Mouse (Mus musculus) heart, adult 18-20 months (tissue): Measurements from ENCODE around the gene Clec16a. TPM values are rescaled to one million over a fixed set of nuclear protein-coding genes. Genes with fewer than 3 reads are reported as not detected.

Experiments used
- DNase-seq, 2 experiments: peaks; one replicate each; pipeline ENCODE4 v3.0.0; 2021 to 2022; ENCODE audit warnings: mixed read lengths in 1 of 2
- total RNA-seq, 2 experiments: library from RNA; stranded (reverse); gene quantifications; 2 replicates each; pipeline ENCODE4 v1.2.3; 2021

Gene Clec16a
- total RNA-seq, 2 experiments from 2014 or later = 54.5 to 57.2 TPM

DNA sequence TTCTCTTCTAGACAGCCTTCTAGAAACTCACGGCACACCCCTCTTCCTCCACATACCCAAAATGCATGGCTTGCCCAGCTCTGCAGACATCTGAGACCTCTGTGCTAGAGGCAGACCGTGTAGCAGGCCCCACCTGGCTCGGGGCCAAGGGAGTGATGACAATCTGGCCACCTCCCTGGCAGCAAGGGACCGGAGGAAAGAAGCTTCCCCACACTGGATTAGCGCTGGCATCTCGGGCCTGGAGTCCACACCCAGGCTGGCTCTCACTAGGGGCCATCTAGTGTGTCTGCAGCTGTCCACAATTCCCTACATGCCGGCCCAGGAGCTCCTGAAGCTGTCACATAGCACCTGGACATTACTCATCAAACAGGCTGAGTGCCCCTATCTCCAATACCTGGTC, 10.6 kb upstream of the Clec16a start:
- DNase-seq = no peak

DNA sequence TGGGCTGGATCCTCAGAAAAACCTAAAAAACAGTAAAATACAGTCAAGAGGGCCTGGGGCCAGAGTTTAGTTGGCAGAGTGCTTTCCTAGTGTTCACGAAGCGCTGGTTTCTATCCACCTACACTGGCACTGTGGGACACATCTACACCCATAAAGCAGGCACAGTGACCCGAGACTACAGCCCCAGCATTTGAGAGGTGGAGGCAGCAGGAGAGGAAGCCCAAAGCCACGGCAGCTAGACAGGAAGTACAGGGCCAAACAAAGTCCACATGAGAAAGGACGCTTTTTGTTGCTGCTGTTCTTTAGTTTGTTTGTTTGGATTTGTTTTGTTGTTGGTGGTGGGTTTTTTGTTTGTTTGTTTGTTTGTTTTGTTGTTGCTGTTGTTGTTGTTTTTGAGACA, 8.8 kb upstream of the Clec16a start:
- no peak for DNase-seq

DNA sequence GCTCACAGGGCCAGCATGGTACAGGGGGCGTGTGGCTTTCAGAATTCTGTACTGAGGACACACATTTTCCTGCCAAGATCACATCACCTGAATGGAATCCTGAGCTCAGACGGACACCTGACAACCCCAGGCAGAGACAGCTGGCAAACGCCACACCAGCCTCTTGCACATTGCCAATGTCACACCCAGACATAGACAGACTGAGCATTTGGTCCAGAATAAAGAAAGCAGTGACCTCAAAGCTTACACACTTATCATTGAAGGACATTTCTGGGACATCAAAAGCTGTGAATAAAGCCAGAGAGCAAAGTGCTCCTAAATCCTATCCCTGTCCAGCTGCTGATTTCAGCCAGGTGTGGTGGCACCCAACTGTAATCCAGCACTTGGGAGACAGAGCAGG, 8.2 kb upstream of the Clec16a start:
- DNase-seq = peak in 1 of 2 experiments; percentile 27

DNA sequence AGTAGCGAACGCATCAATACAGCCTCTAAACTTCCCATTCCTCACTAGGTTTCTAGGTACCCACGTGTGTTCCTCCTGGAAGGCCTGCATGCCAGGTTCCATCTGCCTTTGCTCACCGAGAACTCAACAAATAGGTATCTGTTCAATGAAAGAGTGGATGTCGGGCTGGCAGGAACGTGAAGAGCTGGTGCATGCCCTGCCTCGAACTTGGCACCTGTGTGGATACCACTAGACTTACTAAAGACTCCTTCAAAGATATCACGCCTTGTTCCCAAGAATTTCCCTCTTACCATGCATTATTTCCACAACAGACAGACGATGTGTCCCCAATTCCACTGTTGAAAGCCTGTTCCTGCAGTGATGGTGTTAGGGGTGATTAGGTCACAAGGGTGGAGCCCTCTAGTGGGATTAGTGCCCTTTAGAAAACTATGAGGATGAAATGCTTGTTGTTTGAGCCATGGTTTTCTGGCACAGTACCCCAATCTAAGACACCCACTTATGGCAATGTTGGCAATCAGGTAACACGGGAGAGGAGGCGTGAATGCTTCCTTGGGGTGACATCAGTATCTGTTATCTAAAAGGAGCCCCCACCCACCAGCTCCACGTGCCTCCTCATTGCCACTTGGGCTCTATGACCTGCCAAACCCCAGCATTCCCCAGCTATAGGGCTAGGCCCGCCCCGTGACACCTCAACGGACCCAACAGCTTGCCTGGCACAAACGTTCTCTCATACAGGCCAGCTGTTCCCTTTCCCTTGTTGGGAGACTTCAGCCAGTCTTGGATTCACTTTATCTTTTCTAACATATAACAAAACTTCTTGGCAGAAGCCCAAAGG, 4.2 kb upstream of the Clec16a start:
- no peak for DNase-seq

DNA sequence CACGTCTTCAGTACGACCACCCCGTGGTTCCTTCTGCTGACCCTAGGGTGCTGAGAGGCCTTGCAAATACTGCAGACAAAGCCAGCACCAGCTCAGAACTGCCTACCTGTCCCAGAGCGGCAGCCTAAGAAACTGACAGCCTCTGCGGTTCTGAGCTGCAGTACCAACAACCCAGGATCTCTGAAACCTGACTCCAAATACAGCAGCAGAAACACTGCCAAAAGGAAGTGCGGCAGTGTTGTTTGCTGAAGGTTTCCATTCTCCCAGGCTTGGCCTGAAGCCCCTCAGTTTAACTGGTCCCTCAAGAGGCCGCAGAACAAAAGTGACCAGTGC, 3.6 kb upstream of the Clec16a start:
- peak; percentile 48 to 52 for DNase-seq

DNA sequence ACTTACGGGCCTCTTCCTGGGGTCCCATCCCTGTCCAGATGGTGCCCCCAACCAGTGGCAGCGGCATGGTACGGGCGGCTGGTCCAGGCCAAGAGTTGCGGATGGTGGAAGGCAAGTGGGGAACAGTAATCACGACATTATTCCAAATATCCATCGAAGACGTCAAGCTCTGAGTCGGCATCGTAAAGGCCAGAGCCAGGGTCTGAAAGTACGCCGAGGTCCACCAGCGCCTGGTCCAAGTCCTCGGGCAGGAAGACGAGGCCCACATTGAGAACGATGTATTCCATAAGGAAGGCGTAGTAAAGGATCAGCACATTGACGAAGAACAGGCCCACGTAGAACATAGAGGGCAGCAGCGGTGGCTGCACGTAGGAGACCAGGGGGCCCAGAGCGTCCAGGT, 2.9 kb upstream of the Clec16a start:
- DNase-seq = peak in 1 of 2 experiments; percentile 45

DNA sequence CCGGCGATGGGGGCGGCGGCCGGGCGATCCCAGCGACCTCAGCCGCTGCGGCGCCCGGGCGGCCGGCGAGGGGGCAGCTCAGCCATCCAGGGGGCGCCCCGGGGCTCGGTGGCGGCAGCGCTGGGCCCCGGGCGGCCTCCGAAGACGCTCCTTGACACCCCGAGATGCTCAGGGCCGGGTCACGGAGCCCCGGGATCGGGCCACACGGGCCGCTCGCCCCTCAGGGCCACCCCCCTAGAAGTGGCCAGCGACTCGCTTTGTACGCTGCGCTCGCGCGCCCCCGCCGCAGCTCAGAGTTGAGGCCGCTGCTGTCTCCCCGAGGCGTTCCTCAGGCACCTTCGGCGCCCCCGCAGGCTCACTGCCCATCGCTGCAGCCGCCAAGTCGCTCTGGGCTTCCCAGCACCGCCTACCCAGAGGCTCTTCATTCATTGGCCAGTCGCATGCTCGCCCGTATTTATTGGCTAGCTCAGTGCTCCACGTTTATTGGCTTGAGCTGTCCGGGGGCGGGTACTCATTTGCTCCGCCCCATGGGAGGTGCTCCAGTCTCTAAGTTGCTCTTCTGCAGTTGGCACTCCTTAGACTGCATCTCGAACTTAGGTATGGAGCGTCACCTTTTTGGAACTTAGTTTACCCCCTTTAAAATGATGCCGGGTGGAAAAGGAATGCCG, 2.3 kb upstream of the Clec16a start, which contains the start of gene Dexi:
TSS of gene Dexi (minus strand) at position 357 of the 668 bp plus-strand sequence.
- peak; percentile 96 to 98 for DNase-seq

DNA sequence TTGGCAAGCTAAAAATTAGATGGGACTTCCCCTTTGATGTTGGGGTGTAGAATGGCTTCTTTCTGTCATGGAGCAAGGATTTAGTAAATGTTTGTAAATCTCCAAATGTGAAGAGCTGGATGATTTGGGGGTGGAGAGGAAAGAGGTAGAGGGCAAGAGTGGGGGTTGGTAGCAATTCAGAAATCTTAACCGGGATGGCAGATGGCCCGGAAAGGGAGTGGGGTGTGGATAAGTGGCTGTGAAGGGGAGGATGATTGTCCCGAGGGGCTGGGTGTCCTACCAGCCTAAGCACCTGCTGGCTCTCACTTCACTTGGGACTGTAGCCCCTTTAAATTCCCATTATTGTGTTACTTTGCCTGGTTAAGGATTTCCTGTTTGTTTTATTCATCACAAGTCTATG, 1.7 kb downstream of the Clec16a start:
- DNase-seq = no peak

DNA sequence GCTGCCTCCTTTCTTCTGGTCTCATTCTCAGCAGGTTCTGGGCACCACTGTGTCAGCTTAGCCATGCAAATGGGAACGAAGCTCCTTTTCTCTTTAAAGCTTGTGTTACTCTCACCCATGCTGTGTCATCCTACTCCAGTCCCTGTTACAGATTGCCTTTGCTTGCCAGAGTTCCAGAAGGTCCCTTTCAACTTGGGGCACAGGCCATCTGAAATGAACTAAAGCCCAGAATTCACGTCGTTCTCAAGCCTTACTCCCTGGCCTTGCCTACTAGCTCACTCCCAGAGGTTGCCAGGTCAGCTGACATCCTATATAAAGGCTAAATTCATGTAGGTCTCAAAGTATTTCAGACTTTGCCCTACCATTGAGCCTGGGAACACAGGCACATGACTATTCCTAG, 3.8 kb downstream of the Clec16a start:
- no peak for DNase-seq

DNA sequence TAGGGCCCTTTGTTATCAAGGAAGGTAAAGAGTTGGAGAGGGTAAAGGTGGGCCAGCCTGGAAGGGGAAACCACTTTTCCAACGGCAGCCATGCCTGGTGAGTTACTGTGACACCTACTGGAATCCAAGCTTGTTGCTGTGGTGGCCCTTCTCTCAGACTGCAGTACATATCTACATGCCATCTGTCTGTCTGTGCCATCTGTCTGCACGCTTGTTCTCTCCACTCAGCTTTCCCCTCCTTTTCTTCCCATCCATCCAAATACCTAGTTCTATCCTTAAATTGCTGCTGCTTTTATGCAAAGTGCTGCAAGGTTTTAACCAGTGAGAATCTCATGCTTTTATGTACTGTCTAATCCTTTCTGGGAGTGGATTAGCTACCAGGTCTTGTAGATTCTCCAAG, 4.5 kb downstream of the Clec16a start:
- DNase-seq = no peak

DNA sequence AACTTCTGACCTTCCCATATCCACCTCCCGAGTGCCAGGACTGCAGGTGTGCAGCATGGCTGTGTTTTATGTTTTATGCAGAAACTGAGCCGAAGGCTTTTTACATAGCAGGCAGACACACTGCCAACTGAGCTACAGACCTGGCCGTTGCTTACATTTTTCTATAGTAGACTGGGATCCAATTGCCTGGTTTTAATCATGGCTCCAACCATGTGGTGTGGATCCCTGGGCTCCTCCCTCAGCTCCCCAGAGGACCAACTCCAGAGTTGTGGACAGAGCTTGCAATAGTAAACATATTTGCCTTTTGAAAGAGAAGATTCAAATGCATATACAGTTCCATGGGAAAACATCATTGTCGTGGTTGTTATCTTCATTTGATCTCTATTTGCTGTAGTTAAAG, 6.5 kb downstream of the Clec16a start:
- DNase-seq = no peak

DNA sequence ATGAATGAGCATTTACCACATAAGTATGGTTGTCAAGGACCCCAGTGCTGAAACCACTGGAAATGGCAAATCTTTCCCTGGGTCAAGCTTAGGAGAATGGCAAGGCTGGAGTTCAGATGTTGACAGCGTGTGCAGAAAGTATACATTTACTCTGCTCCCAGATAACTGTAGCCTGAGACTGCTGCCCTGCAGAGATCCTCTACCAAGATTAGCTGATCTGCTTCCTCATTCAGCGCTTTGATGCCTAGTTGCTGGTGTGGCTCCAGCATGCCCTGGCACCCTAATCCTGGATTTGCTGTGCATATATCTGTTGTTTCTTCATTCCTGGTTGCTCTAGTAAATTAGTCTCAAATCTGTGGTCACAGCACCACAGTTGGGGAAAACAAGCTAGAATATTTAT, 8.7 kb downstream of the Clec16a start:
- no peak for DNase-seq

DNA sequence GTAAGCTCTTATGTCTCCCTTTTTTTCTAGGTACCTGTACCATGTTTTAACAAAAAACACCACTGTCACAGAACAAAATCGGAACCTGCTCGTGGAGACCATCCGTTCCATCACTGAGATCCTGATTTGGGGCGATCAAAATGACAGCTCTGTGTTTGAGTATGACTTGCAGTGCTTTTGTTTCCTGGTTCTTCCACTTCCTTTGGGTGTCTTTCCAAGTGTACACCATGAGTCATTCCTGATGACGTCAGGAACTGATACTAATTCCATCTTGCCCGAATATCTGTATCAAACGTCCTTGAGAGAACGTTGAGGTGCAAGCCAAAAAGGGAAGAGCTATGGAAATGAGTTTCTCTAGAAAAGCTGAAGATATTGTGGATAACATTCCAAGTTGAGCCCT, 14.9 kb downstream of the Clec16a start:
- DNase-seq = peak in 1 of 2 experiments; percentile 44

DNA sequence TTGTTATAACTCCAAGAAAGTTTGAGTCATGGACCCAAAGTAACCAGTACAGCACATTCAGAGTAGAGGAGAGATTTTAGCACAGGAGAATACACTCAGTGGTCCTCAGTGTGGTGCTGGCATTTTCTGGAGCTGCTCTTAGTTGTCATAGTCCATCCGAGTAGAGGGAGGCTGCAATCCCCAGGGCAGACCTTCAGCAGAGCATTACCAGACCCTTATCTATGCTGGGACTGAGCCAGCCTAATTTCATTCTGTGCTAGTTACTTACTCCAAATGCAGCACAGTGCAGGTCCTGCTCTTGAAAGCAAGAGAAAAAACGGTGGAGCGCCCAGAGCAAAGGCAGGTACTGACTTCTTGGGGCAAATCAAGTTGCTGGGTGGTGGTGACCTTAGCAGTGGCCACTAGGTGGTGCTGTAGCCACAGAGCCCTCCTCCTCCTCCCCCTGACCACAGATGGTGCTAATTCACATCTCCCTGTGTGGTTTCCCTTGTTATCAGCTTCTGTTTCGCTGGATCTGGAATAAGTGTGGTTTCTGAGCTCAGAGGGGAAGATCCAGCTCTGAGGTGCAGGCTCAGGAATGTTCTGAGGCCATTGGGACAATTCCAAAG, 20.2 kb downstream of the Clec16a start:
- DNase-seq = peak; percentile 68 to 79

DNA sequence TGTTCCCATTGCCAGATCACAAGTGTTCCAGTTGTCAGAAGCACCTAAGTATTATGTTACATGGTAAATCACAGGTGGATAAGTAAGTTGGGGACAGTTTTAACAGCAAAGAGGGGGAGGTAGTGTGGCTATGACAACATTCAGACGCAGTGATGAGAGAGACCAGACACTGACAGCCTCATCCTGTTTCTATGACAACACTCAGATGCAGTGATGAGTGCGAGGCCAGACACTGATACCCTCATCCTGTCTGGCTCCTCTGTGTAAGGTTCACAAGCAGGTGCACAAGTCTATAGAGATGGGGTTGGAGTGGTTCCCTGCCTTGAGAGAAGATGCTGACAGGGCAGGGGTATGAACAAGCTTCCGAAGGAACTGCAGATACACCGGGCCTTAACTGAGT, 22.0 kb downstream of the Clec16a start:
- DNase-seq = no peak

DNA sequence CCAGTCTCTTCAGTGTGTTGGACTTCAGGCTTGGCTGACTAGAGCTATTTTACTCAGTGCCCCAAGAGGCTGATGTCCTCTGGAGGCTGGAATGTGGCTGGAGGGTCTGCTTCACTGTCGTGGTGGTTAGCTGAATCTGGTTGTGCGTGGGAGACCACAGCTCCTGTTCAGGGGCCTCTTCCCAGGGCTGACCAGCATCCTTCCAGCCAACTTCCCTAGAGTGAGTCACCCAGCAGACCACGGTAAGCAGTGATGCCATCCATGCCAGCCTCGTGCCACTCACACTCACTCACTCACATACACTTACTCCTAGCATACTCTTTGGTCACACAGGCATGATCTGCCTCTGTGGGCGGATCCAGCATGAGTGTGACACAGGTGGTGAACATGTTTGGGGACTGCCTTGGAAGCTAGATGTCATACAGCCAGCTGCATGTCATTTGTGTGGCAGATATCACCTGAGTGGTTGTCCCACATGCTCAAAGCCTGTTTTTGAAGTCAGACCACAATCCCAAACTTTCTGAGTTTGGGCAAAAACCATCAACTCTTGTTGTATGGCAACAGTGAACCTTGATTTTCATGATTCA, 24.8 kb downstream of the Clec16a start:
- no peak for DNase-seq

DNA sequence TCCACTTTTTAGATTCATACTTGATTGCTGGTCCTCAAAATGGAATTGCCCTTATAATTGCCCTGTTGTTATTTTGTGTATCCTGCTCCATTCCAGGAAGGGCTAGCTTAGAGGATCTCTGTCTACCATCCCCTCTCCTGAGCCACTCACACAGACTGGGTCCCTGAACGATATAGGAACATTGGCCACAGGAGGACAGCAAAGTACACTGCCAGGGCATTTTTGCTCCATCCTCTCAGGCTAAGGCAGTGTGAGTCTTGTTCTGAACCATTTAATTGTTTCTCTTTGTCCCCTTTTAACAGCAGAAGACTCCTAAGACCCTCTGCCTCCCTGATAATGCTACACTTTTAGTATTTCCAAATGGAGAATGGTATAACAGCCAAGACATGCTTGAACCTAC, 25.6 kb downstream of the Clec16a start:
- peak; percentile 50 to 79 for DNase-seq

DNA sequence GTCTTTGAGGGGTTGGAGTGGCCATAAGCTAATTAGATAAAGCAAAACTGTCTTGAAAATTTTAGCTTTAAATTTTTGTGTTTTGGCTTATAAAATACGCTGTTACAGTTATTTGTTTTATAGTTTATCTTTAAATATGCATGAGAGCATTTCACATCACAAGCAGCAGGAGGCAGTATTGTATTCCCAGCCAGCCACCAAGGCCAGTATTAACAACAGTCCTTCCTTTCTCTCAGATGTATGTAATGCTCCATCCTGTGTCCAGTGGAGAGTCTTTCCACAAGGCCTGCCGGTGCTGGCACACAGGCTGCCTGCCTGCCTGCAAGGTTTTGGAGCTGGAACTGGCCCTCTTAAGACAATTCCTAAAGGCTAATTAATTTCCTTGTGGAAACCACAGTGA, 26.7 kb downstream of the Clec16a start:
- DNase-seq = no peak

DNA sequence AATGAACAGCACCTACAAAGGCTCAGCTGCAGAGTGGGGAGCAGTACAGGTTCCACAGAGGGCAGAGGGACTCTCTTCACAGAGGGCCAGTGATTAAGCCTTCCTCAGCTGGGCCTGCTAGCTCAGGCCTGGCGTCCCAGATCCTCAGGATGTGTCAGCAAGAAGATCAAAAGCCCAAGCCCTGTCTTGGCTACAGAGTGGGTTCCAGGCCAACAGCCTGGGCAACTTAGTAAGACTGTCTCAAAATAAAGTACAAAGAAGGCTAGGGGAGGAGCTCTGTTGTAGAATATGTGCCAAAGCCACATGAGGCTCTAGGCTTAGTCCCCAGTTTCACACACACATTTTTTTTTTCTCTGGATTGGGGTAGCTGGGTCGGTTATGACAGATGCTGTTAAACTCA, 29.8 kb downstream of the Clec16a start:
- DNase-seq = peak in 1 of 2 experiments; percentile 43

DNA sequence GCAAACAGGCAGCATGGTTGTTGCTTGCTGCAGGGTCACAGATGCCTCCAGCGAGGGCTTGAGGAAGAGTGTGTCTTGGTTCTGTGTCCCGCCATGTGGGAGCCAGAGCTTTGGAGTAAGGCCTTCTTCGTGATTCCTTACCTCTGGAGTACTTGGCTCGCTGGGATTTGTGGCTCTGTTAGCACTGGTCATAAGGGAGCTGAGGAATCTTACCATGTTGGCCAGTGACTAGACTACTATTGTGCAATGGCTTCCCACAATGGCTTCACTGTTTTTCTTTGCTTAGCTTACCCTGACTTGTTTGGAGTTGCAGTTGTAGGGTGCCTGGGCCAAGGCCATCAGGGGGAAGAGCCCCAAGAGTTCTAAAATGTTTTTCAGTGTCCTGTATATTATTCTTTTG, 30.8 kb downstream of the Clec16a start:
- DNase-seq = peak; percentile 39 to 49

DNA sequence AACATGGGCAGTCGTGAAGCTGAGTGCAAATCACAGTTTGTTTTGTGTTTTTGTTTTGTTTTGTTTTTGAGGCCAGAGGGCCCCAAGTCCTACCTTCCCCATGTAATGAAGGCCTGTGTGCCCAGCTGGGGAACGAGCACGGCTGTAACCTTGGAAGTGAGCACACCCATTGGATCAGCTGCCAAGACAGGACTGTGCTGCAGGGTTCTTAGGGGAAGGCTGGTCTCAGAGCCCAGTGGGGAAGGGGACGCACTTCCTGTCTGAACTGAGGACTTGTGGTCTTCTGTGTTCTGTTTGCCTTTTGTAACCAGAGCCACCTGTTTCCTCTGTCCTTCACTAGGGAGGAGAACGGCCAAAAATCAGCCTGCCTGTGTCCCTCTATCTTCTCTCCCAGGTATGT, 32.4 kb downstream of the Clec16a start:
- no peak for DNase-seq

DNA sequence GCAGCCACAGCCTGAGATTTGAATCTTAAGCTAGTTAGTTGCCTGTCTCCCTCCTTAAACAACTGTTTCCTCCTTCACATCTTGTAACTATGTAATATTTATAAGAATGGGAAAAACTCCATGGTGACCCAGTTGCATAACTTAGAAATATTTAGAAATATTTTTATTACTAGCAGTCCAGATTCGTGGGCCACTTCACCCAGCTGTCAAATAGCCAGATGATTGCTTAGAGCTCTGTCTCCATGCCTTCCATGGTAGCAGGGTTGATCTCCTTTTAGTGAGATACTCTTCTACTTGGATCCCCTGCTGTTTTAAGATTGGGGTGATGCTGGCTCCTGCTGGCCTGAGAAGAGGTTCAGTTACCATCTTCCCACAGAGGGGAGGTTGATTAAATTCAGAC, 33.2 kb downstream of the Clec16a start:
- no peak for DNase-seq
